Mouse (Mus musculus): ENCODE measurements around the gene Fam222a. TPM values are rescaled to one million over a fixed set of nuclear protein-coding genes. Genes with fewer than 3 reads are reported as not detected.

The Fam222a gene
- polyA plus RNA-seq, 1 experiment from 2014 or later: 7.1 TPM

DNA sequence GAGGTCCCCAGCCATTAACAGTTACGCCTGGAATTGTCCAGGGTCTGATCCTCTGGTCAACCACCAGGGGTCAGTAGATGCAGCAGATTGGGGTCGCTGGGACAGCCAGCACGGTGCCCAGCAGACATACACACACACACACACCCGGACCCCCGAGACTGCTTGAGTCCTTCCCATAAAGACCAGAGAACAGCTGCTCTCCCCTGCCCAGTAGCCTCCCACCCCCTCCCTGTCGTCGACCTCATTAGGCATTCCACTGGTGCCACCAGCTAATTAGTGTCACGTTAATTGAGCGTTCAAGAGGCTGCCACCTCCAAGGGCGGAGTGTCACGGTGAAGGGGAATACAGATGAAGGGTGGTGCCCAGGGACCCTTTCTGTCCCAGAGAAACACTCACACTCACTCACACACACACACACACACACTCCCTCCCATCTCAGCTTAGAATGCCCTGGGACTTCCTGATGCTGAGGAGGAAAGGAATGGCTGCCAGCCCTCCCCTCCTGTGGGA, 37.0 kb downstream of the Fam222a start:
- no peaks in the 10 kb centered on the region for H3K9me3 ChIP-seq
- H3K27ac ChIP-seq: peak overlapping the region; percentile 2
- H3K9ac ChIP-seq: no peak overlapping the region
- peak; percentile 57 for ATAC-seq (replicated peaks)
- H3K4me2 ChIP-seq: no peak overlapping the region
- no peak overlapping the region for H3K4me3 ChIP-seq
- 13% methylated on average over 11 of the region's 11 CpGs for WGBS
- H3K27me3 ChIP-seq (replicated peaks): no peaks in the 10 kb centered on the region
- H3K36me3 ChIP-seq (replicated peaks): no peaks in the 10 kb centered on the region
- peaks cover 55% of the 10 kb centered on the region for H3K4me1 ChIP-seq

DNA sequence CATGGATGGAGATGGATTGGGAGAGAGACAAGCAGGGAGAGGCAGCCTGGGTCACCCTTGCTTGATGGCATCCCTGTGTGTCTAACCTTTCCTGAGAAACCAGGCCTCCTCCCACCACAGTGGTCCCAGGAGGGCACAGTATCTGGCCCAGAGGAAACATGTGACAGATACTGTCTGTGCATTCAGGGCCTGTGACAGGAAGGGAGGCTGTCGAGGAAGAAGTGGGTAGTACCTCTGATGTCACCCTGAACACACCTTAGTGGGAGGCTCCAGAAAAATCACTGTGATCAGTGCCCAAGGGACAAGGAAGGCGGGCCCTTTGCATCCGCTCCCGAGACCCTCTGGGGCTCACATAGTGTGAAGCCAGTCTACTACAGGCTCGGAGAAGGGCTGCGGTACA, 38.2 kb downstream of the Fam222a start:
- WGBS: 82% methylated on average over 6 of the region's 6 CpGs
- peak overlapping the region; percentile 2; the same call in 1 of the 2 replicates for H3K27ac ChIP-seq
- H3K4me2 ChIP-seq: no peak overlapping the region
- no peaks in the 10 kb centered on the region for H3K36me3 ChIP-seq (replicated peaks)
- no peaks in the 10 kb centered on the region for H3K27me3 ChIP-seq (replicated peaks)
- no peak overlapping the region for H3K9ac ChIP-seq
- peaks cover 55% of the 10 kb centered on the region for H3K4me1 ChIP-seq
- no peaks in the 10 kb centered on the region for H3K9me3 ChIP-seq
- ATAC-seq (replicated peaks): no peak
- no peak overlapping the region for H3K4me3 ChIP-seq

DNA sequence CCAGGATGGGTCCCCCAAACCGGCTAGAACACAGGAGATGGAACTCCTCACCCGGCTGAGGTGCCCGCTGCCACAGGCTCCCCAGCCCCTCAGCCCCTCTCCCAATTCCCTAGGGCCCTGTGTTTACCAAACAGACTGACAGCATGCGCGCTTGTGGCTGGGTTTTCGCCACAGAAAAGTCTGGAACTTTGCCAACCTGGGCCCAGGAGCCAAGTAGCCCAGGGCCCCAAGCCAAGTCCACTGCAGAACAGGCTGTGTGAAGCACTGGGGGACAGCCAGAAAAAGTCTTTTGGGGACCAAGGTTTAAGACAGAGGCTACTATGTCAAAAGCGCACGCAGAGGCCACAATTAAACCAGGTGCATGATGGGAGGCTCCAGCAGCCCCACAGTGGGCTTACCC, 39.8 kb downstream of the Fam222a start:
- no peaks in the 10 kb centered on the region for H3K36me3 ChIP-seq (replicated peaks)
- H3K4me2 ChIP-seq: no peak overlapping the region
- H3K9me3 ChIP-seq: no peaks in the 10 kb centered on the region
- no peaks in the 10 kb centered on the region for H3K27me3 ChIP-seq (replicated peaks)
- no peak overlapping the region for H3K9ac ChIP-seq
- peak; percentile 10; the same call in 1 of the 2 replicates for ATAC-seq (replicated peaks)
- WGBS: 51% methylated on average over 8 of the region's 8 CpGs
- H3K4me1 ChIP-seq: peaks cover 55% of the 10 kb centered on the region
- no peak overlapping the region for H3K4me3 ChIP-seq
- peak overlapping the region; percentile 65 for H3K27ac ChIP-seq

DNA sequence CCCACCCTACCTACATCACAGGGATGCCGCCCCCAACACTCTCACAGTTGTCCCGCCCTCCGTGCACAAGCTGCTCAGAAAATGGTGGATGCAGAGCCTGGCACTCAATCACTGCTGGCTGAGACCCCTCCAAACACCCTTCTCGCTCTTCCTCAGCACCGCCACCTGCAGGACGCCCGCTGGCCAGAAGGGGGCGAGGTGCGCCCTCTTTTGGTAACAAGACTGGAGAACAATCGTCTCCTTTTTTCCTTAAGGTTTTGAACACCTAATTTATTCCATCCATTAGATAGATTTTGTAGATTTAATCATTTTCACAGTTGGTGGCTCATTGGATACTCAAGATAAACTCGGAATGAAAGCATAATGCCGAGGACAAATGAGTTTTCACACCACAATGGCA, 40.7 kb downstream of the Fam222a start:
- Histone ChIP-seq H3K27me3 (replicated peaks) (no peaks in the 10 kb centered on the region), H3K9ac (no peak overlapping the region), H3K4me1 (peaks cover 55% of the 10 kb centered on the region), H3K27ac (peak overlapping the region; percentile 65), H3K4me3 (no peak overlapping the region), H3K36me3 (replicated peaks) (no peaks in the 10 kb centered on the region), H3K9me3 (no peaks in the 10 kb centered on the region), H3K4me2 (no peak overlapping the region)
- WGBS: 4% methylated on average over 12 of the region's 12 CpGs
- peak; percentile 34; the same call in 1 of the 2 replicates for ATAC-seq (replicated peaks)

DNA sequence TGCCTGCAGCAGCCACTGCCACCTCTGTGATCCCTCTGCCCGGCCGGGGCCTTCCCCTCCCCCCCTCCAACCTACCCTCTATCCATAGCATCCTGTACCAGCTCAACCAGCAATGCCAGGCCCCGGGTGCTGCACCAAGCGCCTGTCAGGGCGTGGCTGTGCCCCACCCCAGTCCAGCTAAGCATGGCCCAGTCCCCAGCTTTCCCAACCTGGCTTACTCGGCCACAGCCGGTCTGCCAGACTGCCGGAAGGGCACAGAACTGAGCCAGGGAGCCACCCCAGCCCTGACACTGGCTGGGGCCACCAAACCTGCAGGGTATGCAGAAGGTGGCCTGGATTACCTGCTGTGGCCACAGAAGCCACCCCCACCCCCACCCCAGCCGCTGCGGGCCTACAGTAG, 43.4 kb downstream of the Fam222a start:
- no peak overlapping the region for H3K27ac ChIP-seq
- H3K27me3 ChIP-seq (replicated peaks): no peaks in the 10 kb centered on the region
- H3K4me2 ChIP-seq: no peak overlapping the region
- WGBS: 88% methylated on average over 10 of the region's 10 CpGs
- no peak for ATAC-seq (replicated peaks)
- H3K36me3 ChIP-seq (replicated peaks): no peaks in the 10 kb centered on the region
- H3K9me3 ChIP-seq: no peaks in the 10 kb centered on the region
- no peak overlapping the region for H3K9ac ChIP-seq
- no peak overlapping the region for H3K4me3 ChIP-seq
- peaks cover 33% of the 10 kb centered on the region for H3K4me1 ChIP-seq

DNA sequence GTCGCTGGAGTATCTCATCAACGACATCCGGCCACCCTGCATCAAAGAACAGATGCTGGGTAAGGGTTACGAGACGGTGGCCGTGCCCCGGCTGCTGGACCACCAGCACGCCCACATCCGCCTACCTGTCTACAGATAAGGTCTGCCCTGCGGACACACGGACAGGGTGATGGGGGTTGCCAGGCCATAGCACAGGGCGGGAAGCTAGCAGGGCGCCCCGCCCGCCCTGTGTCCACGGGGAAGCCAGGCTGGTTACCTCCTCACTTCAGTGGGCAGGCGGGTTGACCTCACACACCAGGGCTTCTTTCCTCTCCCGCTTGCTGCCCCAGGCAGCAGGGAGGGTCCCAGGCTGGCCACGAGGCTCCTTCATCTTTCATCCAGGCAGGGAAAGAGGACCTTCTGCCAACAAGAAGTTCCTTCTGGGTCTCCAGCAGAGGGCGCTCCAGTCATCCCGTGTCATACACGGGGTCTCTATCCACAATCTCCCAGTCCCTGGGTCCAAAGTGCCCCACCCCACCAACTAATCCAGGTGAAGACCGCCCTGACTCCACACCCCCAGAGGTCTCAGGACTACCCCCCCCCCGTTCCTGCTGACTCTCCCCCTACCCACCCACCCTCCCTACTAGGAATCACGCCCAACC, 44.3 kb downstream of the Fam222a start:
- ATAC-seq (replicated peaks): no peak
- 74% methylated on average over 24 of the region's 25 CpGs for WGBS

DNA sequence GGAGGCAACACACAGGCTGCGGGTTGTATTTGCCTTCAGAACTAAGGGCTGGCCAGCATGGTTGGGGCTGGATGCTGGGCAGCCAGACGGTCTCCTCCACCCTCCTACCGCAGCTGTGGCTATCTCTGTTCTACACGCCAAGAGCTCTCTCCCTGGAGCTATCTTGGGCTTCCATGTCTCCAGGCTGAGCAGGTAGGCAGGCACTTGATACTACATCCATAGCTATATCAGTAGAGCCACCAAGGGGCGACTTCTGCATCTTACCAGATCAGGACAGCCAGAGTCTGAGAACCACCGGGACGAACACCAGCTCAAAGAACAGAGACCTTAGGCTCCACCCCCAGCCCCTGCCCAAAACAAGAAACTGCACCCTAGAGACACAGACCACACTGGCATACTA, 47.0 kb downstream of the Fam222a start:
- Histone ChIP-seq H3K9ac (no peak overlapping the region), H3K36me3 (replicated peaks) (no peaks in the 10 kb centered on the region), H3K9me3 (no peaks in the 10 kb centered on the region), H3K27ac (no peak overlapping the region), H3K4me1 (no peaks in the 10 kb centered on the region), H3K27me3 (replicated peaks) (no peaks in the 10 kb centered on the region), H3K4me2 (no peak overlapping the region), H3K4me3 (no peak overlapping the region)
- no peak for ATAC-seq (replicated peaks)
- 66% methylated on average over 7 of the region's 7 CpGs for WGBS

More for the DNA sequence above, 44.3 kb downstream of the Fam222a start:
- no peak overlapping the region for H3K9ac ChIP-seq
- H3K36me3 ChIP-seq (replicated peaks): no peaks in the 10 kb centered on the region
- peaks cover 25% of the 10 kb centered on the region for H3K4me1 ChIP-seq
- no peaks in the 10 kb centered on the region for H3K27me3 ChIP-seq (replicated peaks)
- no peak overlapping the region for H3K4me3 ChIP-seq
- no peak overlapping the region for H3K4me2 ChIP-seq
- no peaks in the 10 kb centered on the region for H3K9me3 ChIP-seq
- H3K27ac ChIP-seq: no peak overlapping the region

DNA sequence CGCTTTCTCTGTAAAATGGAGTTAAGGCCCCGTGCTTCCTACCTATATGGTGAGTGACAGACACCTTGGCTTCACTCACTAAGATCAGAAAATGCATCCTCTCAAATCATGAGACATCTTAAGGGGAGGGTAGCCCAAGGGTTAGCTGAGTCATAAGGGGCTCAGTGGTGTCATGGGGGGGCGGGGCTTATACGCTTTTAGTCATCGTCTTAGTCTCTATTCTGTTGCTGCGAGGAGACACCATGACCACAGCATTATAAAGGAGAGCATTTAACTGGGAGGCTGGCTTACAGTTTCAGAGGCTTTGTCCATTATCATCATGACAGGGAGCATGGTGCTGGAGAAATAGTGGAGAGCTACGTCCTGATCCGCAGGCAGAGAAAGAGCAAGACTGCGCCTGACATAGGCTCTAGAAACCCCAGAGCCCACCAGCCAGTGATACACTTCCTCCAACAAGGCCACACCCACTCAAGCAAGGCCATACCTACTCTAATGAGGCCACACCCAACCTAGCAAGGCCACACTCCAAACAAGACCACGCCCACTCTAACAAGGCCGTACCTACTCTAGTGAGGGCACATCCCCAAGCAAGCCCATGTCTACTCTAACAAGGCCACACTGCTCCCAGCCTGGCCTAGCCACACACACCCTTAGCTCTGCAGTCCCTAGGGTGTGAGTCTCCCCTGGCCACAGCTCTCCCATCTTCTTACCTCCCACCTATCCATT, 48.7 kb downstream of the Fam222a start:
- no peak for ATAC-seq (replicated peaks)
- Histone ChIP-seq H3K36me3 (replicated peaks) (no peaks in the 10 kb centered on the region), H3K9me3 (no peaks in the 10 kb centered on the region), H3K27me3 (replicated peaks) (no peaks in the 10 kb centered on the region), H3K4me2 (no peak overlapping the region), H3K4me1 (no peaks in the 10 kb centered on the region), H3K9ac (no peak overlapping the region), H3K27ac (no peak overlapping the region), H3K4me3 (no peak overlapping the region)
- 86% methylated on average over 11 of the region's 11 CpGs for WGBS

DNA sequence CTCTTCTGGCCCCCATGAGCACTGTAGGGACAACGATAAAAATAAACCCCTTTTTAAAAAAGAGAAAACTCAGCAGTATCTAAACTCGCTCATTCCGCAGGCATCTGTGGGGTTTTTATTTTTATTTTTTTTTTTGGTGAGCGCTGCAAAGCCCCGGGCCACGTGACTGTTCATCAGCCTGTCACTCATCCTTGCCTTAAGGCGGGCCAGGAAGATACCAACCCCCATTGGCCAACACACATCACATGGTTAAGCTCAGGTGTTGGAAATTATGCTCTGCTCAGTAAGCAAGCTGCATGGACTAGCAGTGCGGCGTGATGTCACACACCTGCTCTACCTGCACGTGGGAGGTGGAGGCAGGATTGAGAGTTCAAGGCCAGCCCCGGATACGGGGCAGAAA, 50.0 kb downstream of the Fam222a start:
- no peak overlapping the region for H3K4me3 ChIP-seq
- no peak overlapping the region for H3K27ac ChIP-seq
- WGBS: 87% methylated on average over 12 of the region's 12 CpGs
- no peaks in the 10 kb centered on the region for H3K4me1 ChIP-seq
- no peak overlapping the region for H3K9ac ChIP-seq
- ATAC-seq (replicated peaks): no peak
- no peak overlapping the region for H3K4me2 ChIP-seq
- no peaks in the 10 kb centered on the region for H3K36me3 ChIP-seq (replicated peaks)
- H3K9me3 ChIP-seq: no peaks in the 10 kb centered on the region
- H3K27me3 ChIP-seq (replicated peaks): no peaks in the 10 kb centered on the region

DNA sequence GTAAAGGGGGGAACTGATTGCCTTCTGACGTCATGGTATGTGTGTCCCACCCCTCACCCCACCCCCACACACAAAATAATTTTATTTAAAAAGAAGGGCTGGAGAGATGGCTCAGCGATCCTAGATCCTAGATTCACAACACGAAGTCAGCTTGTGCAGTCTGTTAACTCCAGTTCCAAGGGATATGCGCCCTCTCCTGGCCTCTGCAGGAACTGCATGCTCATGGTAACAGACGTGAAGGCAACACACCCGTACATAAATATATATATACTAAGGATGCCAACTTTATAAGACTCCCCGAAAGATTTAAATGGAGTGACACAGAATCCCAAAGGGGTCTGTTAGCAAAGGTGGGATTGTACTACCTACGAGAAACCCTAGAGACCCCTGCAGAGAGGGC, 51.0 kb downstream of the Fam222a start:
- ATAC-seq (replicated peaks): 0 out of 2 replicates have a peak, but pooled peaks have one; percentile 12
- H3K4me1 ChIP-seq: no peaks in the 10 kb centered on the region
- no peaks in the 10 kb centered on the region for H3K9me3 ChIP-seq
- no peaks in the 10 kb centered on the region for H3K36me3 ChIP-seq (replicated peaks)
- H3K27ac ChIP-seq: no peak overlapping the region
- H3K4me2 ChIP-seq: no peak overlapping the region
- no peak overlapping the region for H3K9ac ChIP-seq
- no peaks in the 10 kb centered on the region for H3K27me3 ChIP-seq (replicated peaks)
- WGBS: 25% methylated on average over 8 of the region's 8 CpGs
- H3K4me3 ChIP-seq: no peak overlapping the region

DNA sequence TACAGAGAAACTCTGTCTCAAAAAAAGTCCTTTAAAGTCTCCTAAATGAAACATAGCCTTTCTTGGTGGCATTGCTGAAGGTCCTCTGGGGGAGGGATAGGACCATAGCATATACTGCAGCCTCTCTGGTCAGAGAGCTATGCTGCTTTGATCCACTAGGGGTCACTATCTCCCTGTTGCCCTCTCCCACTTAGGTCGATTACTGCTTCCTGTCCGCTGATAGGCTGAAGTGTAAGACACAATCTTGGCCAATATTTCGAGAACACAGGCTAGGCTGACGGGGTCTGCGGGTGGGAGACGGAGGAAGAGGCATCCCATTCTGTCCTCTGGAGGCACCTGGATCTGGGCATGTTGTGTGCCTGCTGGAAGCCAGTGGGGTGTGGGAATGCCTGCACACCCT, 52.5 kb downstream of the Fam222a start:
- no peaks in the 10 kb centered on the region for H3K4me1 ChIP-seq
- no peak overlapping the region for H3K4me3 ChIP-seq
- 45% methylated on average over 6 of the region's 6 CpGs for WGBS
- no peak overlapping the region for H3K9ac ChIP-seq
- no peaks in the 10 kb centered on the region for H3K27me3 ChIP-seq (replicated peaks)
- no peak for ATAC-seq (replicated peaks)
- no peak overlapping the region for H3K27ac ChIP-seq
- H3K36me3 ChIP-seq (replicated peaks): no peaks in the 10 kb centered on the region
- H3K4me2 ChIP-seq: no peak overlapping the region
- H3K9me3 ChIP-seq: no peaks in the 10 kb centered on the region

DNA sequence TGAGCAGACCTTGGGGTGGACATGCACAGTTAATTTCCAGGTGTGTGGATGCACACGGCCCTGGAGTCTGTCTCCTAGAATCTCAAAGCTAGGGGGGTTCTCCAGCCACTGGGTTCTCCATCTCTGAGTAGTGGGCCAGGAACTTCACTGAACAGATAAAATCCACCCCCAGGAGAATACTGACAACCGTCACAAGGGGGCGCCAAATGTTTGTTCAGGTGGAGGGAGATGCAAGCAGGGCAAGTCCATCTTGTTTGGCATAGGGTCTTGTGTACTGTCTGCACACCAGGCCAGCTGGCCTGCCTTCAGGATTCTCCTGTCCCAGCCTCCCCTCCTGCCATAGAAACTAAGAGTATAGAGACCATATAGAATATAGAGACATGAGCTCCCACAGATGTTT, 57.8 kb downstream of the Fam222a start:
- Histone ChIP-seq H3K27ac (no peak overlapping the region), H3K4me3 (no peak overlapping the region), H3K36me3 (replicated peaks) (no peaks in the 10 kb centered on the region), H3K9me3 (no peaks in the 10 kb centered on the region), H3K9ac (no peak overlapping the region), H3K4me2 (no peak overlapping the region), H3K27me3 (replicated peaks) (no peaks in the 10 kb centered on the region), H3K4me1 (no peaks in the 10 kb centered on the region)
- 27% methylated on average over 3 of the region's 3 CpGs for WGBS
- ATAC-seq (replicated peaks): no peak

DNA sequence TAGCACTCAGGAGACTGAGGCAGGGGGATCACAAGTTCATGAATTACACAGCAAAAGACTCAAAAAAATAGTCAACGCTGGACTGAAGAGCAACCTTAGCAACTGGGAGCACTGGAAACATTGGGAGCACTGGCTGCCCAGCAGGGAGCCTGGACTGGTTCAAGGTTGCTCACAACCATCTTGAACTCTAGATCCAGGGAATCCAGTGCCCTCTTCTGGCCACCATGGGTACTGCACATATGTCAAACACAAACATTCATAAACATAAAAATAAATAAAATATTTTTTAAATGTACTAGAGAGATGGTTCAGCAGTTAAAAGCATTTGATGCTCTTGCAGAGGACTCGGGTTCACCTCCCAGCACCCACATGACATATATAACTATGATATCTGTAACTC, 63.5 kb downstream of the Fam222a start:
- Histone ChIP-seq H3K9ac (no peak overlapping the region), H3K4me2 (no peak overlapping the region), H3K36me3 (replicated peaks) (no peaks in the 10 kb centered on the region), H3K27ac (no peak overlapping the region), H3K4me3 (no peak overlapping the region), H3K27me3 (replicated peaks) (no peaks in the 10 kb centered on the region), H3K4me1 (no peaks in the 10 kb centered on the region), H3K9me3 (no peaks in the 10 kb centered on the region)
- WGBS: 40% methylated on average over 2 of the region's 2 CpGs
- no peak for ATAC-seq (replicated peaks)

All from midbrain, embryonic 15.5 days (tissue).